Mouse (Mus musculus) heart, embryonic 16.5 days (tissue): ENCODE measurements at regions not wholly inside any gene's neighbourhood (a gene's known extent, or its start where the extent isn't known, plus 50 kb on each side); places are given as distances from the start of the nearest gene placed in this dataset.

ENCODE experiments used
- ATAC-seq: fragments of 200-750 bp; cut with Nextera tagmentation; replicated peaks from 2 replicates; pipeline ENCODE4 v1.8.0; 2017; ENCODE audit warnings: moderate number of reproducible peaks; ENCODE audit not compliant: insufficient read depth, low FRiP score; ENCODE audit errors: extremely low read depth
- H3K27ac ChIP-seq: fragments of 300-500 bp; sonication (generic); 2 replicates; pipeline ENCODE4 v1.5.1; 2014; ENCODE audit warnings: mild to moderate bottlenecking, low read length, control low read depth, moderate library complexity
- H3K27me3 ChIP-seq: fragments of 300-500 bp; sonication (generic); 2 replicates; pipeline ENCODE4 v1.6.1; 2014; ENCODE audit warnings: low read length, mixed read lengths; ENCODE audit not compliant: control insufficient read depth, insufficient read depth
- H3K36me3 ChIP-seq: fragments of 300-500 bp; sonication (generic); 2 replicates; pipeline ENCODE4 v1.6.1; 2014; ENCODE audit not compliant: control insufficient read depth, insufficient read depth
- H3K4me1 ChIP-seq: fragments of 300-500 bp; sonication (generic); 2 replicates; pipeline ENCODE4 v1.6.1; 2014; ENCODE audit warnings: low read length, mixed read lengths; ENCODE audit not compliant: control insufficient read depth, insufficient read depth
- H3K4me2 ChIP-seq: fragments of 300-500 bp; sonication (generic); 2 replicates; pipeline ENCODE4 v1.6.1; 2014; ENCODE audit warnings: low read depth, mild to moderate bottlenecking, control low read depth, low read length
- H3K4me3 ChIP-seq: fragments of 300-500 bp; sonication (generic); 2 replicates; pipeline ENCODE4 v1.5.1; 2014; ENCODE audit warnings: mild to moderate bottlenecking, control low read depth, low read length
- H3K9ac ChIP-seq: fragments of 300-500 bp; sonication (generic); 2 replicates; pipeline ENCODE4 v1.6.1; 2014; ENCODE audit warnings: low read length, control low read depth
- H3K9me3 ChIP-seq: fragments of 300-500 bp; sonication (generic); replicated peaks from 2 replicates; pipeline ENCODE4 v1.6.1; 2016; ENCODE audit warnings: low read length; ENCODE audit not compliant: control insufficient read depth
- WGBS: fragments of 180-500 bp; shearing (Covaris S2); extraction: QIAGEN DNeasy Blood & Tissue Kit; methylation state at CpG from one replicate; pipeline ENCODE4 v1.1.7; 2014; 5-methylcytosine and 5-hydroxymethylcytosine counted together

- H3K9me3 ChIP-seq = no peaks in the 10 kb centered on the region
- H3K4me3 ChIP-seq = no peak overlapping the region
- H3K36me3 ChIP-seq = no peaks in the 10 kb centered on the region
- no peak for ATAC-seq
- 72% methylated on average over 9 of the region's 9 CpGs for WGBS
- no peak overlapping the region for H3K4me2 ChIP-seq
- H3K27me3 ChIP-seq = no peaks in the 10 kb centered on the region
- H3K9ac ChIP-seq = no peak overlapping the region
- H3K4me1 ChIP-seq = no peaks in the 10 kb centered on the region
- H3K27ac ChIP-seq = no peak overlapping the region
Measured at GRCm38 (mm10) chr13:45239153-45239552, 150.4 kb upstream of the Mylip start.

DNA sequence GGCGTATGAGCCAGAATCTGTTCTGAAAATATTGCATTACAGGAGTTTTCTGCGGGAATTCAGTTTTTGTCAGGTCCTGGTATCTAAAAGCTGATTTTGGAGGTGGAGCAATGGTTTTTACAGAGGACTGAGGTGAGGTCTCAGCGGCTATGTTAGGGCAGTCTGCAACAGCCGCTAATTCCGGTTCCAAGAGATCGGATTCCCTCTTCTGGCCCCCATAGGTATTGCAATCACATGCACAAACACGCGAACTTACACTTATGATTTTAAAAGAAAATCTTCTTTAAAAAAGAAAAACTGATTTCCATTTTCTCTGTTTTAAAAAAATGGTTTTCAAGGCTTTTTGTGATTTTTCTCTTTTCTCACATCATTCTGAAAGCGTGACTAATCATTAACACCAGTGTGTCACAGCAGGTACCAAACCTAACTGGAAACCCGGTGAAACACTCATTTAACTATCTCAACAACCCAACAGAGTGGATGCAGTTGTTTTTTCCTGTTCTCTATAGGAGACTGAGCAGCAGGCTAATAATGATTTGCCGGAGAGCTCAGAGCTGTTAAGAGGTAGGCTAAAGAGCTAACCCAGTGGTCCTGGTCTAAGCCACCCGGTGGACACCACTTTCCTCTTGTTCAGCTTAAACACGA is 149.4 kb upstream of the Mylip start:
- Histone ChIP-seq H3K4me2 (no peak overlapping the region), H3K27me3 (no peaks in the 10 kb centered on the region), H3K9me3 (no peaks in the 10 kb centered on the region), H3K9ac (no peak overlapping the region), H3K4me1 (no peaks in the 10 kb centered on the region), H3K27ac (no peak overlapping the region), H3K36me3 (no peaks in the 10 kb centered on the region), H3K4me3 (no peak overlapping the region)
- ATAC-seq = no peak
- WGBS = 80% methylated on average over 13 of the region's 13 CpGs

DNA sequence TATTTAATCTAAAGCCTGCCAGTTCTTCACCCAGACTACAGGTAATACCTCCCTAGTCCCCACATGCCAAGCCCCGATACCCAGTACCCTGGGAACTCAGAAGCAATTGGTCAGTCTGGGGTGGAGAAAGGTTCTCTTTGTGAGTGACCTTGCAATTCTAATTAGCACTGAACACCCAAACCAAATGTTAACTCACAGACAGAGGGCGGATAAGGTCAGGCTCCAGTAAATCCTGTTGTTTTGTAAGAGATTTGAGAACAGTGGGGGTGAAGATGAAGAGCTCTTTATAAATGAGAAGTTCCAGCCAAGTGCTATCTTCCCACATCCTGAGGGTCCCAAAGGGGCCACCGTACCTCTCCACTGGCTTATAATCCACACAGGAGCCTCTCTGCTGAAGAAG is 147.3 kb upstream of the Mylip start:
- Histone ChIP-seq H3K9ac (no peak overlapping the region), H3K4me3 (no peak overlapping the region), H3K27ac (no peak overlapping the region), H3K4me2 (no peak overlapping the region), H3K4me1 (no peaks in the 10 kb centered on the region), H3K36me3 (no peaks in the 10 kb centered on the region), H3K27me3 (no peaks in the 10 kb centered on the region), H3K9me3 (no peaks in the 10 kb centered on the region)
- WGBS = 73% methylated on average over 3 of the region's 3 CpGs
- no peak for ATAC-seq

DNA sequence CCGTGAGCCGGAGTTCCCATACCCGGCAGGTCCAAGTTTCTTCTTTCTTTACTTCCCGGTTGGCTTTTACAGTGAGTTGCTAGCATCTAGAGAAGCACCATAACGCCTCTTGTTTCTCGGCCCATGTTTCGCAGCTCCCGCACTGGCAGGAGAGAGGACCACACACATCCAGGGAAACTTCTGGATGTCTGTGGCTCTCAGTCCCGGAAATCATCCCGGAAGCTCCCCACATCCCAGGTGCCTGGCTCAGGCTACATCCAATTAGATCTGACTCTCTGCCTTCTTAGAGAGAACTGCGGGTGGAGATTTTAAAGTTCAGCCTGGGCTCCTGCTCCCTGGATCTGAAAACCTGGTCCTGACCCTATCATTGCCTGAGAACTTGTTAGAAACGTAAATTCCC is 146.8 kb upstream of the Mylip start:
- no peaks in the 10 kb centered on the region for H3K27me3 ChIP-seq
- ATAC-seq = no peak
- H3K9ac ChIP-seq = no peak overlapping the region
- H3K4me1 ChIP-seq = no peaks in the 10 kb centered on the region
- no peak overlapping the region for H3K4me3 ChIP-seq
- WGBS = 76% methylated on average over 12 of the region's 12 CpGs
- H3K36me3 ChIP-seq = no peaks in the 10 kb centered on the region
- H3K27ac ChIP-seq = no peak overlapping the region
- no peak overlapping the region for H3K4me2 ChIP-seq
- no peaks in the 10 kb centered on the region for H3K9me3 ChIP-seq

GRCm38 (mm10) chr13:45245651-45246050 is 143.9 kb upstream of the Mylip start:
- Histone ChIP-seq H3K27ac (no peak overlapping the region), H3K4me2 (no peak overlapping the region), H3K27me3 (no peaks in the 10 kb centered on the region), H3K36me3 (no peaks in the 10 kb centered on the region), H3K4me3 (no peak overlapping the region), H3K9ac (no peak overlapping the region), H3K4me1 (no peaks in the 10 kb centered on the region), H3K9me3 (no peaks in the 10 kb centered on the region)
- ATAC-seq = no peak
- 57% methylated on average over 5 of the region's 5 CpGs for WGBS

DNA sequence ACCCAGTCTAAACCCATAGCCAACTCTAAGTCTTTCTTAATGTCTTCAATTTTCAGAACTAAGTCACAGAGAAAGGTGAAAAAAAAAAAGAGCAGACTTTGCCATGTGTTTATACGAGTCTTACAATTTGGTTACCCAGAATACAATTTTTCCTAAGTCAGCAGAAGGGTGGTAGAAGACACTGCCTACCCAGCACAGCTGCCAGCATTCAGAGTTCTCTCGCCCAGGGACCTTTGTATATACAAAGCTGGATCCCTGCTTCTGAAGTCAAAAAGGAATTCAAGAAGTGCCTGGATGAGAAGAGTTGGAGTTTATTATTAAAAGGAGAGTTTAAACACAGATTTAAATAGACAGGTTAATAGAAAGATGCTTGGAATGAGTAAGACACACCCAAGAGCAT is 143.2 kb upstream of the Mylip start:
- no peak overlapping the region for H3K4me3 ChIP-seq
- H3K27me3 ChIP-seq = no peaks in the 10 kb centered on the region
- no peaks in the 10 kb centered on the region for H3K9me3 ChIP-seq
- no peaks in the 10 kb centered on the region for H3K4me1 ChIP-seq
- H3K4me2 ChIP-seq = no peak overlapping the region
- H3K27ac ChIP-seq = no peak overlapping the region
- WGBS = 75% methylated on average over 2 of the region's 2 CpGs
- H3K9ac ChIP-seq = no peak overlapping the region
- no peaks in the 10 kb centered on the region for H3K36me3 ChIP-seq
- no peak for ATAC-seq

DNA sequence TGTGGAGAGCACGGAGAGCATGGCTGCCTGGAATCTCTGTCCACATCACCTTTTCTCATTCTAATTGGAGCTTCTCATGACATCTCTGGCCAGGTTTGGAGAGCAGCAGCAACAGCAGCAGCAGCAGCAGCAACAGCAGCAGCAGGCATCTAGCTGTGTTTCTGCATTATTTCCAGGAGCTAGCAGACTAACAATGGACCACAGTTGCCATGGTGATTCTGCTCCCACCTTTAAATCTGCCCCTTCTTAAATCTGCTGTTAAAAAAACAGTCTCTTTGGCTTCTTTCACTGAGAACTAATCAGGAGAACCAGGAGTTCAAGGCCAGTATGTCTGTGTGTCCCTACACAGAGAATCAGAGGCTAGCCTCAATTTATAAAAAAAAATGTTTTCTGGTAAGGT is 139.5 kb upstream of the Mylip start:
- H3K4me1 ChIP-seq = no peaks in the 10 kb centered on the region
- H3K4me2 ChIP-seq = no peak overlapping the region
- no peak overlapping the region for H3K27ac ChIP-seq
- no peak overlapping the region for H3K9ac ChIP-seq
- no peak overlapping the region for H3K4me3 ChIP-seq
- H3K36me3 ChIP-seq = no peaks in the 10 kb centered on the region
- WGBS = 67% methylated on average over 1 of the region's 1 CpGs
- H3K9me3 ChIP-seq = no peaks in the 10 kb centered on the region
- H3K27me3 ChIP-seq = no peaks in the 10 kb centered on the region
- no peak for ATAC-seq

DNA sequence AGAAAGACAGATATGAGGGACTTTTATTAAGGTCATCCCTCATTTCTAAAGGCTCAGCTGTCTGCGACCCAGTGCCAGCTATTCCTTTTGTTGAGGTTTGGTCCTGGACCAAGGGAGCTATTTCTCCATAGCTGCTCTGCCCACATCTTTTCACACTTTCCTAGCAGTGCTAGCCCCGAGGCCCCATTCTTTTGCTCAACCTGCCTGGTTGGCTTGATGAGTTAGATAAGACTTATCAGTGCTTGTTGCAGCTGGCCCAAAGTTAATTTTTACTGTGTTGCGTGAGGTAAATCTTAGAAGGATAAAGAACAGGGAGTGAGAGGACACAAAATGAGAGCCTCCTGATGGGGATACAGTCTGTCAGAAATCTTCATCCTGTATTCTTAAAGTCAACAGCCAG is 138.5 kb upstream of the Mylip start:
- 52% methylated on average over 3 of the region's 3 CpGs for WGBS
- no peaks in the 10 kb centered on the region for H3K4me1 ChIP-seq
- ATAC-seq = no peak
- H3K9ac ChIP-seq = no peak overlapping the region
- H3K27ac ChIP-seq = no peak overlapping the region
- no peak overlapping the region for H3K4me3 ChIP-seq
- no peaks in the 10 kb centered on the region for H3K36me3 ChIP-seq
- H3K9me3 ChIP-seq = no peaks in the 10 kb centered on the region
- no peak overlapping the region for H3K4me2 ChIP-seq
- no peaks in the 10 kb centered on the region for H3K27me3 ChIP-seq

GRCm38 (mm10) chr13:45252126-45252525 is 137.4 kb upstream of the Mylip start:
- ATAC-seq = no peak
- H3K4me3 ChIP-seq = no peak overlapping the region
- 72% methylated on average over 3 of the region's 3 CpGs for WGBS
- no peaks in the 10 kb centered on the region for H3K9me3 ChIP-seq
- no peaks in the 10 kb centered on the region for H3K27me3 ChIP-seq
- no peaks in the 10 kb centered on the region for H3K36me3 ChIP-seq
- no peak overlapping the region for H3K4me2 ChIP-seq
- no peak overlapping the region for H3K9ac ChIP-seq
- H3K27ac ChIP-seq = no peak overlapping the region
- H3K4me1 ChIP-seq = no peaks in the 10 kb centered on the region
